Mouse (Mus musculus) megakaryocyte, embryonic 14.5 days (primary cell): ENCODE results near the gene 9530077C05Rik. TPM values are rescaled to one million over a fixed set of nuclear protein-coding genes. Genes with fewer than 3 reads are reported as not detected.
"Not testable (repeated sequence)": the region's sequence is repeated elsewhere in the genome, so short reads cannot be mapped to it uniquely, and the experiment has no call there.

Experiments
- H3K27me3 ChIP-seq: replicated peaks from 2 replicates; pipeline ENCODE3; 2012; ENCODE audit warnings: inconsistent platforms
- H3K36me3 ChIP-seq: replicated peaks from 2 replicates; pipeline ENCODE3; 2012; ENCODE audit warnings: low read length, inconsistent platforms, mixed read lengths
- H3K4me1 ChIP-seq: 2 replicates; pipeline ENCODE4 v1.6.1; 2012; ENCODE audit warnings: inconsistent platforms
- H3K4me3 ChIP-seq: replicated peaks from 2 replicates; pipeline ENCODE3; 2012; ENCODE audit warnings: moderate library complexity, mild to moderate bottlenecking, inconsistent platforms
- H3K9me3 ChIP-seq: 2 replicates; pipeline ENCODE4 v1.6.1; 2012; ENCODE audit warnings: inconsistent platforms
- FLI1 ChIP-seq: IDR thresholded peaks from 2 replicates; pipeline ENCODE4 v1.6.1; 2012; ENCODE audit warnings: low read length, inconsistent platforms, mixed read lengths
- GATA1 ChIP-seq: IDR thresholded peaks from 3 replicates; pipeline ENCODE4 v1.6.1; 2012; ENCODE audit warnings: mixed read lengths, low read length, inconsistent platforms, borderline replicate concordance
- polyA plus RNA-seq: library from polyadenylated mRNA; stranded (reverse); fragments of >175 nt; gene quantifications from 2 replicates; pipeline ENCODE4 v1.2.3, GENCODE M21; 2012; ENCODE audit warnings: low replicate concordance; ENCODE audit not compliant: insufficient read depth

9530077C05Rik gene
- polyA plus RNA-seq, 1 experiment: not detected

DNA sequence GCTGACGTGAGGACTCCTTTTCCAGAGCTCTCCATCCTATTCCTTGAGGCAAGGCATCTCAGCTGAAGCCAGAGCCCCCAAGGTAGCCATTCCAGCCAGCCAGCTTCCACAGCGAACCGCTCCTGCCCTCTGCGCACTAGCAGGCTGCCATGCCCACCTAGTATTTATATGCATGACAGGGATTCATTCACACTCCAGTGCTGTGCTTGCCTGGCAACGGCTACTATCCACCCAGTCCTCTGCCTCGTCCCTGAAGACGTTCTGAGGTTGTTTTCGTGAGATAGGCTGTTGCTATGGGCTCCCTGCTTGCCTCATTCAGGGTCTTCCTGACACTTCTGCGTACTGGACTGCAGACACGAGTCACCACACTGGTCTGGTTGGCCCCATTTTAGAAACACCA, 41.4 kb downstream of the 9530077C05Rik start:
- Histone ChIP-seq H3K9me3 (no peaks in the 10 kb centered on the region), H3K36me3 (peaks cover 100% of the 10 kb centered on the region), H3K4me3 (no peak overlapping the region), H3K27me3 (no peaks in the 10 kb centered on the region), H3K4me1 (peaks cover 7% of the 10 kb centered on the region)
- TF ChIP-seq GATA1: no peak

DNA sequence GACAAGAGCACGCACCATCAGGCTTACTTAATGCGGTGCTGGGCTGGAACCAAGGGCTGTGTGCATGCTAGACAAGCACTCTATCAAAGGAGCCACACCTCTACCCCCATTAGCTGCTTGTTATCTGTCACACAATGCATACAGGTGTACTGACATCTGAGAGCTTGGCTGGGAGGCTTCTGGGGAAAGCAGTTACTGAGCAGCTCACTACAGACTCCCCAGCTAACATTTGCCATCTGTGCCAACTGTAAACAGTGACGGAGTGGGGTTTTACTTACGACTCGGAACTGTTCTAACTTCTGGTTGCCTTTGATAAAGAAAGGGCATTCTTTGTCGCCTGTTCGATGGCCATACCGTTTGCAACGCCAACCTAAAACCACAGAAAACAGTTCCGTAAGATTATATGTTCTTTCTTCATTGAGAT, 42.2 kb downstream of the 9530077C05Rik start:
- TF ChIP-seq FLI1 (no peak), GATA1 (no peak)
- no peak overlapping the region for H3K4me3 ChIP-seq
- peaks cover 12% of the 10 kb centered on the region for H3K4me1 ChIP-seq
- no peaks in the 10 kb centered on the region for H3K27me3 ChIP-seq
- H3K9me3 ChIP-seq: no peaks in the 10 kb centered on the region
- peaks cover 100% of the 10 kb centered on the region for H3K36me3 ChIP-seq

DNA sequence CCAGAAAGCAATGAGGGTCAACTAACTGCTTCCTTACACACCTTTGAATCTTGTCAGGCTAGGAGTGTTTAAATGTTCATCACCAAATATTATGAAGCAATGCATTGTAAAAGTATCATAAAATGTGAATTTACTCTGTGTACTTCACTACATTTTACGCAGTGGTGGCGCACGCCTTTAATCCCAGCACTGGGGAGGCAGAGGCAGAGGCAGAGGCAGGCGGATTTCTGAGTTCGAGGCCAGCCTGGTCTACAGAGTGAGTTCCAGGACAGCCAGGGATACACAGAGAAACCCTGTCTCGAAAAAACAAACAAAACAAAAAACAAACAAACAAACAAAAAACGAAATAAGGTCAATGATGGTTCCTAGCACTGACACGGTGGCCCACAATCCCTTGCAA, 42.7 kb downstream of the 9530077C05Rik start, which contains the start of gene Gm17545:
TSS of gene Gm17545 (plus strand) at position 301 of the 400 bp plus-strand sequence.
- H3K27me3 ChIP-seq, H3K4me3 ChIP-seq, H3K9me3 ChIP-seq: not testable (repeated sequence)
- Histone ChIP-seq H3K4me1 (peaks cover 17% of the 10 kb centered on the region), H3K36me3 (peaks cover 100% of the 10 kb centered on the region)

DNA sequence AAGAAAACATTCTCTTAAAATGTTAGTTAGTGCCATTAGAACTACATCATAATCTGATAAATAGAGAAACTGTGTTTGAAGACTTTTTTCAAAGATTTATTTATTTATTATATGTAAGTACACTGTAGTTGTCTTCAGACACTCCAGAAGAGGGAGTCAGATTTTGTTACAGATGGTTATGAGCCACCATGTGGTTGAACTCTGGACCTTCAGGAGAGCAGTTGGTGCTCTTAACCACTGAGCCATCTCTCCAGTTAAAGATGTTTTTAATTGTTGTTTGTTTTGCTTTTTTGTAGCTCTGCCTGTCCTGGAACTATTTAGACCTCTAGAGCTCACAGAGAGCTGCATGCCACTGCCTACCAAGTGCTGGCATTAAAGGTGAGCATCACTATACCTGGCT, 43.7 kb downstream of the 9530077C05Rik start:
- Histone ChIP-seq H3K27me3 (no peaks in the 10 kb centered on the region), H3K4me3 (no peak overlapping the region), H3K4me1 (peaks cover 19% of the 10 kb centered on the region), H3K36me3 (peaks cover 99% of the 10 kb centered on the region), H3K9me3 (no peaks in the 10 kb centered on the region)
- no peak for TF ChIP-seq GATA1
- no peak for TF ChIP-seq FLI1

DNA sequence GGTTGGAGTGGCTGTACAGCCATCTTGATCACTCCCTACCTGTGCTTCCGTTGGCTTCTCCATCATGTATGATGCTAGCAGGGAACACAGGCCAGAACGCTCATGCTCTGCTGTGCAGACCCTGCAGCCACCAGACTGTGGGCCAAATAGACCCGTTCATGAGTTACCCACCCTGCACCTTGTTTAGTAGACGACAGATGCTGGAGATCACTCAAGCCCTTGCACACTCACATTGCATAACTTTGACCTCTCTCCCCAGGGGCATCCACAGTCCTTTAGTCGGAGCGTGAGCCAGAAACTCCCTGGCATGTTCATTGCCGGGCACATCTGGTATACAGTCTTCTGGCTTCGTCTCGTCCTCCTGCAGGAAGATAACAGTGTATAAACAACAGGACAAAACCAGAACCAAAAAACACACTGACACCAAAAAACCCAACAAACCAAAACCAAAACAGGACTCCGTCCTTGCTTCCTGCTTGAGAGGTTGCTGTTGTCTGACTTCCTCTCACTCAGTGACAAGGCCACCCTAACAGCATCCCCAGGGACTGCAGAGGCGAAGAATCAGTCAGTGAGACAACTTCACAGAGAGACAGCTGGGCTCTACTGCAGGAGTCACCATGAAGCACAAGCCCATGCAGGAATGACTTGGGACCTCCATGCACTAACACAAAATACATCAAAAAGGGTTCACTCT, 46.0 kb downstream of the 9530077C05Rik start:
- no peak for TF ChIP-seq FLI1
- no peak for TF ChIP-seq GATA1
- Histone ChIP-seq H3K4me3 (no peak overlapping the region), H3K9me3 (no peaks in the 10 kb centered on the region), H3K4me1 (peaks cover 19% of the 10 kb centered on the region), H3K27me3 (no peaks in the 10 kb centered on the region), H3K36me3 (peaks cover 97% of the 10 kb centered on the region)

DNA sequence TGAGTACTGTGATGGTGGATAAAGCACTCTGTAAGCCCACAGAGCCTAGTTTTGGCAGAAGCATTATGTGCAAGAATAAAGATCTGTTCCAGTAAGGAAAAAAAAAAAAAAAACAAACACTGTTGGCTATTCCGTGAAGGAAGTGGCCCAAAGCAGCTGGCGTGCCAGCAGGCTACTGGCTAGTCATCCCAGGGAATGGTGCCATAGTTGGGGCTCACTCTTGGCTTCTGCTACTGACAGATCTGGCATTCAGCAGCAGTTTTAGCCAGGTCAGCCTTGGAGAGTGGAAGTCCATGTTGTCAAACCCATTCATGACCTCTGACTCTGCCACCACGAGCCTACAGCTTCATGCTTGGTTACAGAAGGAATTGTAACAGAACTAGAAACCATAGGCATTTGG, 50.6 kb downstream of the 9530077C05Rik start:
- no peak for TF ChIP-seq GATA1
- no peak for TF ChIP-seq FLI1
- peaks cover 86% of the 10 kb centered on the region for H3K36me3 ChIP-seq

DNA sequence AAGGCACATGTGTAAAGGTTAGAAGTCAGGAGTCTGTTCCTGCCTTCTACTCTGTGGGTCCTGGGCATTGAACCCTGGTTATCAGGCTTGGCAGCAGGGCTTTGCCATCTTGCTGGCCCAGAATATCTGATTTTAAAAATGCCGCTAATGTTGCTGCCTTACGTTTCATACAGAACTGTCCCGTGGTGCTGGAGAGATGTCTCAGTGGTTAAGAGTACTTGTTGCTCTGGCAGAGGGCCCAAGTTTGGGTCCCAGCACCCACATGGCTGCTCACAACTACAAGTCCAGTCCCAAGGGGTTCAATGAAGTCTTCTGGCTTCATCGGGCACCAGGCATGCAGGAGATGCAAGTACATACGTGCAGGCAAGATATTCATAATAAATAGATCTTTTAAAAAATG, 54.9 kb downstream of the 9530077C05Rik start:
- no peaks in the 10 kb centered on the region for H3K27me3 ChIP-seq
- H3K36me3 ChIP-seq: peaks cover 46% of the 10 kb centered on the region
- no peak overlapping the region for H3K4me3 ChIP-seq
- no peaks in the 10 kb centered on the region for H3K9me3 ChIP-seq
- peaks cover 14% of the 10 kb centered on the region; the same call in 1 of the 2 replicates for H3K4me1 ChIP-seq
- no peak for TF ChIP-seq GATA1
- TF ChIP-seq FLI1: no peak

More for the DNA sequence above, 50.6 kb downstream of the 9530077C05Rik start:
- no peaks in the 10 kb centered on the region for H3K27me3 ChIP-seq
- no peak overlapping the region for H3K4me3 ChIP-seq
- H3K9me3 ChIP-seq: no peaks in the 10 kb centered on the region
- peaks cover 23% of the 10 kb centered on the region for H3K4me1 ChIP-seq

DNA sequence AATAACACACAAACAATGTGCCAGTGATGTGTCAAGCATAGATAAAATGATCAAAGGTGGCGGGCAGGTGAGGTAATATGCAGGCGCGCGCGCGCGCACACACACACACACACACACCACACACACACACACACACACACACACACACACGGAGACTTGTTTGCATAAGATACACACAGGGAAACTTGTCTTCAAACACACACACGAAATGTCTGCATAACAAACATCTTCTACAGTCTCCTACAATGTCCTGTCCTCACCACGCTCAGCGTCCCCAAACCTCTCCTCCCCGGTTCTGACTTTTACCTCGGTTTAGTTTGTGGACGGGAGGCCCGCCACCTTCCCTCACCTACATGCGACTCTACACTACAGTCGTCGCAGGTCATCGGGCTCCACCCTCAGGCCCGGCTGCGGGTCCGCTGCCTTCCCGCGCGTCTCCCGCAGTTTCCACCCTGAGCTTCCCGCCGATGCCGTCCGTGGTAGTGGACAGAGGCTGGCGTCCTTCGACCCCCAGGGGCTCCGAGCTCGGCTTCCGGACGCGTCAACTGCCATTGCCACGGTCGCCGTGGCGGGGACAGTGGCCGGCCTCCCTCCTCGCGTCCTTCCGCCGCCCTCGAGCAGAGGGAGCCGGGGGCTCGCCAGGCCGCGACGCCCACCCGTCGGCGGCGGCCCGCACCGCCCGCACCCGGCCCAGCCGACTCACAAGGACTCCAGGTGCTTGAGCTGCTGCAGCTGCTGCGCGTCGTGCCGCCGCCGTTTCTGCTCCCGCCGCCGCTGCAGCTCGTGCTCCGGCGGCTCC, 56.3 kb downstream of the 9530077C05Rik start:
- Histone ChIP-seq H3K36me3 (peaks cover 32% of the 10 kb centered on the region), H3K27me3 (no peaks in the 10 kb centered on the region), H3K4me3 (peak overlapping the region; percentile 99), H3K4me1 (peaks cover 14% of the 10 kb centered on the region; the same call in 1 of the 2 replicates), H3K9me3 (no peaks in the 10 kb centered on the region)
- TF ChIP-seq FLI1 (no peak), GATA1 (no peak)

DNA sequence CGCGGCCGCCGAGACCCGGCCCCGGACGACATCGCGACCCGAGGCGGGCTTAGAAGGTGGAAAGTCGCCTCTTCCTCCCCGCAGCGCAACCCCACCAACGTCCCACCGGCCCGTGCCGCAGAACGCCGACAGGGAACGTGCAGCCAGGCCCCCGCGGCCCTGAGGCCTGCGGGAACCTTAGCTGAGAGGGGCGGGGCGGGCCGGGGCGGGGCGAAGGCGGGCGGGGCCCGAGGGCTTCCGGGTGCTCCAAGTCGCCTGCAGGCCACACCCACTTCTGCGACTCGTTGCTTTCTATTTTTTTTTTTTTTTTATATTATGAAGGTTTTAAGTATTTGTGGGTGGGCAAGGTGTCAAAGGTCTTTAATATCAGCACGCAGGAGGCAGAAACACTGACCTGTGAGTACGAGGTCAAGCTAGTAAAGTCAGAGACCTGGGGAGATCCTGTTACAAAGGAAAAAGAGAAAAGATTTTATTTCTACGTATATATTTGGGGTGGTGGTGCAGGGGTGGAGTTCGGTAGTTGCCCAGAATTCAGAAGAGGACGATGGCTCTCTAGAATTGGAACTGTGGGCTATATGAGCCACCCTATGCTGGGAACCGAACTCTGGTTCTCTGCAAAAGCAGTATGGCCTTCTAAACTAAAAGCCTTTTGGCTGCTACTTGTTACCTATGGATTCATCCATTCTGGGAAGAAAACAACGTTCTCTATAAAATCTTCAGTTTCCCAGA, 57.0 kb downstream of the 9530077C05Rik start:
- Histone ChIP-seq H3K27me3 (no peaks in the 10 kb centered on the region), H3K4me3 (peak overlapping the region; percentile 99), H3K9me3 (no peaks in the 10 kb centered on the region), H3K36me3 (peaks cover 26% of the 10 kb centered on the region), H3K4me1 (peaks cover 14% of the 10 kb centered on the region; the same call in 1 of the 2 replicates)
- TF ChIP-seq GATA1 (no peak), FLI1 (no peak)
